Mouse (Mus musculus) myocyte (in vitro differentiated cells): ENCODE results near the gene Ablim2. TPM values are rescaled to one million over a fixed set of nuclear protein-coding genes. Genes with fewer than 3 reads are reported as not detected.
A peak's percentile ranks its signal among the peaks of the same experiment; 100 is the strongest.

Experiments used
- H3K27me3 ChIP-seq: one replicate; pipeline ENCODE4 v1.6.1; 2011; ENCODE audit not compliant: control insufficient read depth, insufficient read depth, insufficient read length
- H3K36me3 ChIP-seq: one replicate; pipeline ENCODE4 v1.6.1; 2011; ENCODE audit not compliant: control insufficient read depth, insufficient read depth
- H3K4me2 ChIP-seq: one replicate; pipeline ENCODE4 v1.6.1; 2011; ENCODE audit warnings: low read depth, control low read depth
- H3K4me3 ChIP-seq: one replicate; pipeline ENCODE4 v1.5.1; 2011; ENCODE audit warnings: mild to moderate bottlenecking, control low read depth, moderate library complexity
- H3K79me2 ChIP-seq: one replicate; pipeline ENCODE4 v1.6.1; 2011; ENCODE audit not compliant: control insufficient read depth, insufficient read depth
- H3ac ChIP-seq: one replicate; pipeline ENCODE4 v1.6.1; 2011; ENCODE audit not compliant: control insufficient read depth, insufficient read length
- CEBPB ChIP-seq: IDR thresholded peaks from 2 replicates; pipeline ENCODE4 v1.6.1; 2011; ENCODE audit warnings: mild to moderate bottlenecking, moderate library complexity; ENCODE audit not compliant: poor library complexity, insufficient read depth, severe bottlenecking
- E2F4 ChIP-seq: IDR thresholded peaks from one replicate; pipeline ENCODE4 v1.6.1; 2011; ENCODE audit warnings: mild to moderate bottlenecking, control low read depth, moderate library complexity; ENCODE audit not compliant: insufficient read depth
- MAX ChIP-seq: IDR thresholded peaks from one replicate; pipeline ENCODE4 v1.6.1; 2011; ENCODE audit warnings: low read depth, mild to moderate bottlenecking, control low read depth
- MYOD1 ChIP-seq, 3 experiments: IDR thresholded peaks; one replicate each; pipeline ENCODE4 v1.6.1; 2011; ENCODE audit warnings: control low read depth in 2 of 3, low read depth in 2 of 3, mild to moderate bottlenecking in 2 of 3, moderate library complexity in 1 of 3; ENCODE audit not compliant: insufficient read length in 2 of 3, control insufficient read depth in 1 of 3
- MYOG ChIP-seq, 3 experiments: IDR thresholded peaks; one replicate each; pipeline ENCODE4 v1.6.1; 2011; ENCODE audit warnings: control low read depth in 2 of 3, low read depth in 2 of 3, mild to moderate bottlenecking in 2 of 3; ENCODE audit not compliant: insufficient read length in 2 of 3, control insufficient read depth in 1 of 3, insufficient read depth in 1 of 3
- POLR2A ChIP-seq: IDR thresholded peaks from one replicate; pipeline ENCODE4 v1.6.1; 2011; ENCODE audit warnings: low read depth, mild to moderate bottlenecking, control low read depth, moderate library complexity; ENCODE audit not compliant: insufficient read length
- POLR2AphosphoS2 ChIP-seq: IDR thresholded peaks from one replicate; pipeline ENCODE4 v1.6.1; 2011; ENCODE audit warnings: low read depth, control low read depth; ENCODE audit not compliant: insufficient read length
- REST ChIP-seq: IDR thresholded peaks from one replicate; pipeline ENCODE4 v1.6.1; 2011; ENCODE audit warnings: mild to moderate bottlenecking, control low read depth, moderate library complexity; ENCODE audit not compliant: insufficient read depth, insufficient read length
- SRF ChIP-seq: IDR thresholded peaks from one replicate; pipeline ENCODE4 v1.6.1; 2011; ENCODE audit warnings: low read depth; ENCODE audit not compliant: control insufficient read depth, insufficient read length
- TCF12 ChIP-seq: IDR thresholded peaks from one replicate; pipeline ENCODE4 v1.6.1; 2011; ENCODE audit warnings: mild to moderate bottlenecking, control low read depth; ENCODE audit not compliant: poor library complexity, insufficient read depth, severe bottlenecking
- TCF3 ChIP-seq: IDR thresholded peaks from one replicate; pipeline ENCODE4 v1.6.1; 2011; ENCODE audit warnings: low read depth, control low read depth; ENCODE audit not compliant: insufficient read length
- USF1 ChIP-seq: IDR thresholded peaks from one replicate; pipeline ENCODE4 v1.6.1; 2011; ENCODE audit warnings: low read depth, mild to moderate bottlenecking, control low read depth, moderate library complexity
- polyA plus RNA-seq: library from polyadenylated mRNA; unstranded; fragments of >200 nt; fragmentation: generic; extraction: Trizol; gene quantifications from one replicate; pipeline ENCODE4 v1.2.1, GENCODE M21; 2012; ENCODE audit warnings: missing spikeins

Gene Ablim2
- polyA plus RNA-seq, 1 experiment, result 11.9 TPM

- no peak for TF ChIP-seq TCF3
- peak; percentile 30 for TF ChIP-seq USF1
- TF ChIP-seq MYOD1 (IDR thresholded peaks at IDR 0.05; ENCODE audit: control insufficient read depth in 1 of 3, insufficient read length in 2 of 3, low read depth in 2 of 3), result no peak
- TF ChIP-seq POLR2A, result peak; percentile 72
- no peak for TF ChIP-seq REST
- no peak for TF ChIP-seq CEBPB
- TF ChIP-seq POLR2AphosphoS2, result peak; percentile 90
- H3K79me2 ChIP-seq, result peaks cover 50% of the 10 kb centered on the region
- H3K36me3 ChIP-seq, result no peaks in the 10 kb centered on the region
- no peaks in the 10 kb centered on the region for H3K27me3 ChIP-seq
- peak within 1 kb of the TSS; percentile 84 for H3K4me2 ChIP-seq
- H3ac ChIP-seq, result peak within 1 kb of the TSS; percentile 86
- H3K4me3 ChIP-seq, result peak within 1 kb of the TSS; percentile 99
Measured at GRCm38 (mm10) chr5:35893093-35893804, 135.6 kb downstream of the Ablim2 start, which contains the start of gene Afap1. Afap1 (plus strand) TSS chr5:35893319.

DNA sequence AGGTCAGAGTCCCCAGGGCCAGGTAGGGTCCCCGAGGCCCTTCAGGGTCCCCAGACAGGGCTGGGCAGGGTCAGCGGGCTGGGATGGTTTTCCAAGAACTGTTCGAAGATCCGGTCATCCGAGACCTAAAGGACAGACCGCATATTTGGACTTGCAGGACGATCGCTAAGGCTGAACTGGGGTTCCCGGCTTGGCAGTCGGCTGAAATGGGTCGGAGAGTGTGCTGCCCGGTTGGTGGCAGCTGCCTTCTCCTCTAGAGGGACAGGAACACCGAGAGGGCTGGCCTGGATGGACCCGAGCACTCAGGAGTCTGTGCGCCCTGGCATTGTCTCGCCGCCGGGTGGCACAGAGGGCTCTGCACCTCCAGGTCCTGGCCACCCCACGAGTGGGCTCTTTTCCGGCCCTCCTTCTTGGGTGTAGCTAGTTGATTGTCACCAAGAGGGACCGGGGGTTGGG is 136.2 kb downstream of the Ablim2 start:
- Histone ChIP-seq H3K27me3 (no peaks in the 10 kb centered on the region), H3K4me3 (peak overlapping the region; percentile 99), H3ac (peak overlapping the region; percentile 86), H3K79me2 (peaks cover 55% of the 10 kb centered on the region), H3K4me2 (peak overlapping the region; percentile 84), H3K36me3 (no peaks in the 10 kb centered on the region)
- TF ChIP-seq MYOD1 (IDR thresholded peaks at IDR 0.05; ENCODE audit: control insufficient read depth in 1 of 3, insufficient read length in 2 of 3, low read depth in 2 of 3) (peak in 1 of 3 experiments; percentile 25), REST (no peak)

GRCm38 (mm10) chr5:35894295-35895047 is 136.8 kb downstream of the Ablim2 start:
- peak overlapping the region; percentile 84 for H3K4me2 ChIP-seq
- TF ChIP-seq TCF3, result no peak
- TF ChIP-seq CEBPB, result no peak
- TF ChIP-seq POLR2AphosphoS2, result no peak

GRCm38 (mm10) chr5:35895926-35896325 is 138.2 kb downstream of the Ablim2 start:
- H3K4me2 ChIP-seq, result no peak overlapping the region

More at GRCm38 (mm10) chr5:35894295-35895047, 136.8 kb downstream of the Ablim2 start:
- Histone ChIP-seq H3K4me3 (peak overlapping the region; percentile 99), H3K79me2 (peaks cover 62% of the 10 kb centered on the region), H3ac (peak overlapping the region; percentile 86), H3K27me3 (no peaks in the 10 kb centered on the region), H3K36me3 (no peaks in the 10 kb centered on the region)

DNA sequence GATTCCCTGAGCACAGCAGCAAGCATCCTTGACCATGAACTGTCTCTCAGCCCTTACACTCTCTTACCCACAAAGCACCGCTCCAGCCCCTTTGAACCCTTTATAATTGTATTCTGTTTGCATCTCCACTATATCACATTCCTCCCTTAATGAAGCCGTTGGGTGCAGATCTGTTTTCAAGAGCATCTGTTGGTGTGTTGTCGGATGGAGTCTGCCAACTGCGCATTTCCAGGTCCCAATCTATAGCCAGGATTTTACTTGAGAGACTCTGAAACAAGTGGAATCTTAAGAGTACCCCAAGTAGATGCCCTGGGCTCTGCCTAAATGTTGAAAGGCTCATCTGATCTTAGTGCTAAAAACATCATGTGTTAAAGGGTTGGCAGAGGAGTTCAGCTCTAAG is 138.9 kb downstream of the Ablim2 start:
- no peak for TF ChIP-seq SRF
- Histone ChIP-seq H3K79me2 (peaks cover 81% of the 10 kb centered on the region), H3K4me3 (no peak overlapping the region), H3K36me3 (no peaks in the 10 kb centered on the region), H3K27me3 (no peaks in the 10 kb centered on the region), H3K4me2 (no peak overlapping the region), H3ac (no peak overlapping the region)

More at GRCm38 (mm10) chr5:35895926-35896325, 138.2 kb downstream of the Ablim2 start:
- TF ChIP-seq POLR2AphosphoS2, result no peak
- TF ChIP-seq TCF12, result no peak
- TF ChIP-seq POLR2A, result no peak
- TF ChIP-seq REST, result no peak
- TF ChIP-seq E2F4, result no peak
- TF ChIP-seq SRF, result no peak
- no peak for TF ChIP-seq CEBPB
- no peak for TF ChIP-seq MYOG (IDR thresholded peaks at IDR 0.05; ENCODE audit: control insufficient read depth in 1 of 3, insufficient read depth in 1 of 3, insufficient read length in 2 of 3, low read depth in 2 of 3)
- no peak for TF ChIP-seq TCF3
- no peak for TF ChIP-seq MYOD1 (IDR thresholded peaks at IDR 0.05; ENCODE audit: control insufficient read depth in 1 of 3, insufficient read length in 2 of 3, low read depth in 2 of 3)
- TF ChIP-seq USF1, result no peak
- no peak for TF ChIP-seq MAX
- H3K27me3 ChIP-seq, result no peaks in the 10 kb centered on the region
- no peak overlapping the region for H3ac ChIP-seq
- H3K79me2 ChIP-seq, result peaks cover 76% of the 10 kb centered on the region
- H3K36me3 ChIP-seq, result no peaks in the 10 kb centered on the region
- no peak overlapping the region for H3K4me3 ChIP-seq
